Mouse (Mus musculus) cerebellum, adult 2 months (tissue): ENCODE results near the gene Tspan1.

Experiments used
- CTCF ChIP-seq: fragments of 200-500 bp; IDR thresholded peaks from 2 replicates; pipeline ENCODE4 v1.5.1; 2011; ENCODE audit warnings: low read depth, mild to moderate bottlenecking, control low read depth, low read length, moderate library complexity, borderline replicate concordance; ENCODE audit not compliant: insufficient read depth
- POLR2A ChIP-seq: fragments of 200-500 bp; IDR thresholded peaks from 2 replicates; pipeline ENCODE4 v1.6.1; 2011; ENCODE audit warnings: low read length, control low read depth, borderline replicate concordance; ENCODE audit not compliant: insufficient read depth

DNA sequence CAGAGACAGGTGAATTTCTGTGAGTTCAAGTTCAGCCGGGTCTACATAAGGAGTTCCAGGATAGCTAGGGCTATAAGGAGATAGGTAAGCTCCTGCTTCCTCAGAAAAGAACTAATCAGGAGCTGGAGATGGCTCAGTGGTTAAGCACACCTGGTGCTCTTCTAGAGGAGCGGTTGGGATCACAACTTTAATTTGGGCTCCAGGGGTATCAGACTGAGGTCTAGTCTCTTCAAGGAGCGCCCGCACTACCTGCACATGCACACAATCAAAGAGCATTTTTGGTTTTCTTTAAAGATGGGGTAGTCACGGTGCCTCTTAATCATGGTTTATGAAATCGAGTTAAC is 17.6 kb downstream of the Tspan1 start:
- TF ChIP-seq CTCF (no peak), POLR2A (no peak)
